Mouse (Mus musculus) E14TG2a.4 (cell line): ENCODE results near the gene Evi2a.

Experiments used
- H3K27me3 ChIP-seq: 2 replicates; pipeline ENCODE4 v1.6.1; 2014; ENCODE audit warnings: low read length, control low read depth; ENCODE audit not compliant: insufficient read depth
- H3K36me3 ChIP-seq: 2 replicates; pipeline ENCODE4 v1.6.1; 2014; ENCODE audit warnings: low read length, control low read depth; ENCODE audit not compliant: insufficient read depth
- H3K4me1 ChIP-seq: replicated peaks from 2 replicates; pipeline ENCODE4 v1.6.1; 2014; ENCODE audit warnings: low read depth, low read length, control low read depth
- H3K4me3 ChIP-seq: replicated peaks from 2 replicates; pipeline ENCODE4 v1.5.1; 2014; ENCODE audit warnings: mild to moderate bottlenecking, low read length
- H3K9me3 ChIP-seq: 2 replicates; pipeline ENCODE4 v1.6.1; 2014; ENCODE audit warnings: low read length, control low read depth
- CTCF ChIP-seq: conservative IDR thresholded peaks from 2 replicates; pipeline ENCODE4 v1.5.1; 2014; ENCODE audit warnings: low read length
- NANOG ChIP-seq: IDR thresholded peaks from 2 replicates; pipeline ENCODE4 v1.6.1; 2014; ENCODE audit warnings: borderline replicate concordance, low read length, mixed read lengths
- POU5F1 ChIP-seq: IDR thresholded peaks from 2 replicates; pipeline ENCODE4 v1.6.1; 2014; ENCODE audit warnings: low read length, borderline replicate concordance

Evi2a gene

GRCm38 (mm10) chr11:79521930-79522329, 8.5 kb downstream of the Evi2a start:
- TF ChIP-seq NANOG: no peak
- TF ChIP-seq POU5F1: no peak
- no peak for TF ChIP-seq CTCF
- no peak overlapping the region for H3K4me3 ChIP-seq
- H3K27me3 ChIP-seq: no peaks in the 10 kb centered on the region
- no peaks in the 10 kb centered on the region for H3K9me3 ChIP-seq
- no peaks in the 10 kb centered on the region for H3K4me1 ChIP-seq
- H3K36me3 ChIP-seq: no peaks in the 10 kb centered on the region

DNA sequence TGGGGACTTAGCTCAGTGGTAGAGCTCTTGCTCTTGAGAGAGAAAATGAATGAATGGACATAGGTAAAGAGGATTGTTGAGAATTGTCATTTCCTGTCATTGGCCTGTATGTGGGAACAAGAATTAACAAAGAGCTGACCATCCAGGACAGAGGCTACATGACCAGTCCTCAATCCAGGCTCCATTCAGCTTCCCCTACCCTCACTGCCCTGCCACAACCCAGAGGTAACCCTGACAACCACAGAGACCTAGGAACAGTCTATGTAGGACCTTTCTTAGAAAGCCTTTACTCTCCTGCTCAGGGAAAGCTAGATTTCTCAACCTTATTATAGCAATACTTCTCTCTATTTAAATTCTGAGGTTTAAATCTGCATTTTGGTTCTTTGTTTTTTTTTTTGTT, 9.6 kb downstream of the Evi2a start:
- Histone ChIP-seq H3K4me3 (no peak overlapping the region), H3K27me3 (no peaks in the 10 kb centered on the region), H3K9me3 (no peaks in the 10 kb centered on the region), H3K36me3 (no peaks in the 10 kb centered on the region), H3K4me1 (no peaks in the 10 kb centered on the region)
- no peak for TF ChIP-seq CTCF
- TF ChIP-seq NANOG: no peak
- TF ChIP-seq POU5F1: no peak

DNA sequence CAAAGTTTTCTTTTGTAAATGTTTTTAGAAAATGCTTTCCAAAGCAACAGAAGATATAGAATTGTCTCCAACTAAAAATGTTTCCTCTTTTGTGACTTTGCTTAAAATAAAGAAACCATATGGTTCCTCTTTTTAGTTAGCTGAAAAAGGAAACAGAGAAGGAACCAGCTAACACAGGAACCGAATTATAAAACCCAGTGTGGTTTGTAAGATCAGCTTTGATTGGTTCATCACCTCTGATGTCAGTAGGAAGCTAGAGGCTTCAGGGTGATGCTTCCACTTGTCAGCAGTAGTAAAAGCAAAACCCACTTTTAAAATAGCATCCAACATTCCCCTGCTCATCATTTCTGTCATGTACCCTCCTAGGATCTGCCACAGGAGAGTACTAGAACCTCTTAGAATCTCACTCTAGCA, 10.5 kb downstream of the Evi2a start:
- Histone ChIP-seq H3K9me3 (no peaks in the 10 kb centered on the region), H3K4me3 (no peak overlapping the region), H3K4me1 (no peaks in the 10 kb centered on the region), H3K36me3 (no peaks in the 10 kb centered on the region), H3K27me3 (no peaks in the 10 kb centered on the region)
- no peak for TF ChIP-seq POU5F1
- no peak for TF ChIP-seq CTCF
- no peak for TF ChIP-seq NANOG

DNA sequence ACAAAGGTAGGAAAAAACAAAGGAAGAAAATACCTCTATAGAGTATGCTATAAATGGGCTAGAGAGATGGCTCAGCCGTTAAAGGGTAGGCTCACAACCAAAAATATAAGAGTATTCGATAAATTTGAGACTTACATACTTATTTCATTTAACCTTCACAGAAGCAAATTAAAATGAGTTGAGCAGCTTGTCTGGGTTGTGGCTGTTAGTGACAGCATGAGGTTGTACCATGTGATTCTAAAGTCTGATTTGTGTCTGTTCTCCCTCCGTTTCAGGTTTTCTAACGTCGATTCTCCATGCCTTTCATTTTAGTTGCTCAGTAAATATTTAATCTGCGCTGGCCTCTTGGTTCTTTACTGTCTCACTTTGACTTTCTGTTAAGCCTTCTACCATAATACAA, 11.1 kb downstream of the Evi2a start:
- H3K36me3 ChIP-seq: no peaks in the 10 kb centered on the region
- H3K27me3 ChIP-seq: no peaks in the 10 kb centered on the region

GRCm38 (mm10) chr11:79515798-79516197, 14.6 kb downstream of the Evi2a start:
- TF ChIP-seq CTCF (no peak), NANOG (no peak), POU5F1 (no peak)
- H3K4me1 ChIP-seq: no peaks in the 10 kb centered on the region
- no peaks in the 10 kb centered on the region for H3K9me3 ChIP-seq
- H3K36me3 ChIP-seq: no peaks in the 10 kb centered on the region
- H3K4me3 ChIP-seq: no peak overlapping the region
- H3K27me3 ChIP-seq: no peaks in the 10 kb centered on the region

More for the DNA sequence above, 11.1 kb downstream of the Evi2a start:
- no peak overlapping the region for H3K4me3 ChIP-seq
- no peak for TF ChIP-seq POU5F1
- TF ChIP-seq CTCF: no peak
- no peak for TF ChIP-seq NANOG
- no peaks in the 10 kb centered on the region for H3K4me1 ChIP-seq
- H3K9me3 ChIP-seq: no peaks in the 10 kb centered on the region

- no peaks in the 10 kb centered on the region for H3K4me1 ChIP-seq
- no peaks in the 10 kb centered on the region for H3K27me3 ChIP-seq
- H3K4me3 ChIP-seq: no peak overlapping the region
- TF ChIP-seq POU5F1 (no peak), NANOG (no peak), CTCF (no peak)
- H3K9me3 ChIP-seq: no peaks in the 10 kb centered on the region
- no peaks in the 10 kb centered on the region for H3K36me3 ChIP-seq
Measured at GRCm38 (mm10) chr11:79515331-79515730, 15.1 kb downstream of the Evi2a start.

GRCm38 (mm10) chr11:79511970-79512369, 18.4 kb downstream of the Evi2a start:
- H3K4me1 ChIP-seq: no peaks in the 10 kb centered on the region
- H3K9me3 ChIP-seq: no peaks in the 10 kb centered on the region
- TF ChIP-seq CTCF: no peak
- TF ChIP-seq NANOG: no peak
- TF ChIP-seq POU5F1: no peak
- H3K36me3 ChIP-seq: no peaks in the 10 kb centered on the region
- no peaks in the 10 kb centered on the region for H3K27me3 ChIP-seq
- no peak overlapping the region for H3K4me3 ChIP-seq

- Histone ChIP-seq H3K36me3 (no peaks in the 10 kb centered on the region), H3K4me3 (no peak overlapping the region), H3K9me3 (no peaks in the 10 kb centered on the region), H3K4me1 (no peaks in the 10 kb centered on the region), H3K27me3 (no peaks in the 10 kb centered on the region)
- TF ChIP-seq CTCF: no peak
- no peak for TF ChIP-seq POU5F1
- no peak for TF ChIP-seq NANOG
Measured at GRCm38 (mm10) chr11:79504506-79504905, 25.9 kb downstream of the Evi2a start.

- Histone ChIP-seq H3K4me1 (no peaks in the 10 kb centered on the region), H3K27me3 (no peaks in the 10 kb centered on the region), H3K9me3 (no peaks in the 10 kb centered on the region), H3K36me3 (no peaks in the 10 kb centered on the region), H3K4me3 (no peak within 1 kb of the TSS)
- TF ChIP-seq POU5F1 (no peak), NANOG (no peak), CTCF (no peak)
Measured at GRCm38 (mm10) chr11:79503845-79504244, 26.6 kb downstream of the Evi2a start, which contains the start of gene Omg. TSS of gene Omg (minus strand) at chr11:79504084.
